Mouse (Mus musculus): ENCODE data around the gene Gpr34. TPM values are rescaled to one million over a fixed set of nuclear protein-coding genes. Genes with fewer than 3 reads are reported as not detected.
A peak's percentile ranks its signal among the peaks of the same experiment; 100 is the strongest.

The Gpr34 gene
- total RNA-seq (2021): 0.67 and 1.1 TPM in 2 replicates
- long read RNA-seq: 0 reads

GRCm38 (mm10) chrX:13631599-13632283 lies at the start of gene Gpr34:
TSS of gene Gpr34 (plus strand) at chrX:13632089.
- no peak for DNase-seq

GRCm38 (mm10) chrX:13599373-13599772 lies 32.5 kb upstream of the Gpr34 start:
- no peak for DNase-seq

GRCm38 (mm10) chrX:13599966-13600365 lies 31.9 kb upstream of the Gpr34 start:
- DNase-seq: no peak

- no peak for DNase-seq
Observed at GRCm38 (mm10) chrX:13606741-13607140, 25.1 kb upstream of the Gpr34 start.

- no peak for DNase-seq
Observed at GRCm38 (mm10) chrX:13607752-13608151, 24.1 kb upstream of the Gpr34 start.

- no peak for DNase-seq
Observed at GRCm38 (mm10) chrX:13611114-13611513, 20.8 kb upstream of the Gpr34 start.

GRCm38 (mm10) chrX:13612115-13612514 lies 19.8 kb upstream of the Gpr34 start:
- DNase-seq: no peak

GRCm38 (mm10) chrX:13616726-13617125 lies 15.2 kb upstream of the Gpr34 start:
- no peak for DNase-seq

- DNase-seq: no peak
Observed at GRCm38 (mm10) chrX:13617294-13617693, 14.6 kb upstream of the Gpr34 start.

GRCm38 (mm10) chrX:13618476-13618875 lies 13.4 kb upstream of the Gpr34 start:
- no peak for DNase-seq

- DNase-seq: no peak
Observed at GRCm38 (mm10) chrX:13621473-13621872, 10.4 kb upstream of the Gpr34 start.

GRCm38 (mm10) chrX:13622654-13623053 lies 9.2 kb upstream of the Gpr34 start:
- no peak for DNase-seq

- no peak for DNase-seq
Observed at GRCm38 (mm10) chrX:13636398-13636797, 4.5 kb downstream of the Gpr34 start.

- DNase-seq: no peak
Observed at GRCm38 (mm10) chrX:13638894-13639293, 7.0 kb downstream of the Gpr34 start.

GRCm38 (mm10) chrX:13651889-13652288 lies 20.0 kb downstream of the Gpr34 start:
- no peak for DNase-seq

GRCm38 (mm10) chrX:13652291-13652690 lies 20.4 kb downstream of the Gpr34 start:
- no peak for DNase-seq

- DNase-seq: no peak
Observed at GRCm38 (mm10) chrX:13655005-13655421, 23.1 kb downstream of the Gpr34 start.

GRCm38 (mm10) chrX:13655906-13656305 lies 24.0 kb downstream of the Gpr34 start:
- no peak for DNase-seq

- DNase-seq: peak; percentile 33
Observed at GRCm38 (mm10) chrX:13656721-13657120, 24.8 kb downstream of the Gpr34 start.

- DNase-seq: no peak
Observed at GRCm38 (mm10) chrX:13658616-13659140, 26.8 kb downstream of the Gpr34 start.

- DNase-seq: no peak
Observed at GRCm38 (mm10) chrX:13659201-13659890, 27.5 kb downstream of the Gpr34 start.

GRCm38 (mm10) chrX:13661063-13661462 lies 29.2 kb downstream of the Gpr34 start, which contains the start of gene Gpr82:
TSS of gene Gpr82 (plus strand) at chrX:13661363.
- DNase-seq: no peak

- DNase-seq: no peak
Observed at GRCm38 (mm10) chrX:13668867-13669266, 37.0 kb downstream of the Gpr34 start.

- DNase-seq: no peak
Observed at GRCm38 (mm10) chrX:13670342-13670741, 38.5 kb downstream of the Gpr34 start.

All from adrenal gland, postnatal 25 days (tissue).